ENCODE assay signal across 18 mouse cellular contexts in the genomic region with DNA sequence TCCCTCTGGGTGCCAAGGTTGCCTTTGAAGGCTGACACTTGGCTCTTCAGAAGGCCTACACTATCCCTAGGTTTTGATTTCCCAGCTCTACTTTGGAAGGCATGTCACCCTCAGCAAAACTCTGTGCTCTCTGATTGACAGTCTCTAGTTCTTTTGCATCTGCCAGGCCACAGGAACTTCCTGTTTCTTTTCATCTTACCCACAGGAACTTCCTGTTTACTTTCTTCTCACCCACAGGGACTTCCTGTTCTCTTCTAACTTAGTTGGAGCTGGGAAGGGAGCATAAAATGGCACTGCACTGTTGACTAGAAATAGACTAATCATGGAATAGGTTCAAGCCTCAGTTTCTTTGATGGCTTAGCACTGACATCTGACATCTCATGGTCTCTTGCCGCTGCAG.
DNase-seq lines count a peak whose midpoint lies in the region; ATAC-seq lines count a peak whose summit lies in the region.
"Had no signal": no experiment of that assay in that cellular context is flagged by ENCODE, and none has a peak within 500 bp of the region (broad histone marks: within the 10 kb centered on the region; RNA-seq: fewer than 3 reads in every experiment).

No protein-coding gene starts in this region.

- DNase-seq in 416B (ENCODE audit: low read depth) = peak; percentile 70
- peak; percentile 12 for DNase-seq in CD4-positive, CD25-positive, alpha-beta regulatory T cell, adult 2 months (ENCODE audit: low read depth, low spot score)
- peak; percentile 29 for DNase-seq in naive thymus-derived CD4-positive, alpha-beta T cell, adult 2 months (ENCODE audit: low read depth)
- DNase-seq in yolk sac, embryonic 10.5 days (ENCODE audit: low spot score) = no peak
- no peak for DNase-seq in B cell, adult 2 months
- no peak for DNase-seq in natural killer cell, adult 2 months (ENCODE audit: low spot score in 2 of 2)
- DNase-seq: adrenal gland, postnatal 25 days; cerebellum, adult 11 months; cerebellum, postnatal 10 days; embryo, embryonic 11 days; heart, postnatal 4 days; kidney, adult 18-20 months; midbrain, embryonic 14.5 days; retina, postnatal 1 day had no signal

- ATAC-seq in common myeloid progenitor, adult 5-6 weeks (replicated peaks; ENCODE audit: low read depth, poor library complexity, severe bottlenecking) = peak; percentile 60
- ATAC-seq: forebrain, embryonic 16.5 days; hindbrain, embryonic 16.5 days; Patski had no signal

Comparison
In these comparisons a context has a peak if more than half of its experiments do, and no peak if none do; other contexts are left out.
1. DNase-seq: peak in 416B (single experiment), CD4-positive, CD25-positive, alpha-beta regulatory T cell, adult 2 months (single experiment) and naive thymus-derived CD4-positive, alpha-beta T cell, adult 2 months (single experiment); none in yolk sac, embryonic 10.5 days (single experiment), B cell, adult 2 months (0 of 2) and natural killer cell, adult 2 months (0 of 2).